Mouse (Mus musculus) adrenal gland (tissue): ENCODE data around the gene 1700023F06Rik.

Experiments
- intact Hi-C: fragments of 180-260 bp; cut with DNase I; formaldehyde crosslinking; loops from one replicate; pipeline ENCODE4 v1.15.1; 2025

Gene 1700023F06Rik

DNA sequence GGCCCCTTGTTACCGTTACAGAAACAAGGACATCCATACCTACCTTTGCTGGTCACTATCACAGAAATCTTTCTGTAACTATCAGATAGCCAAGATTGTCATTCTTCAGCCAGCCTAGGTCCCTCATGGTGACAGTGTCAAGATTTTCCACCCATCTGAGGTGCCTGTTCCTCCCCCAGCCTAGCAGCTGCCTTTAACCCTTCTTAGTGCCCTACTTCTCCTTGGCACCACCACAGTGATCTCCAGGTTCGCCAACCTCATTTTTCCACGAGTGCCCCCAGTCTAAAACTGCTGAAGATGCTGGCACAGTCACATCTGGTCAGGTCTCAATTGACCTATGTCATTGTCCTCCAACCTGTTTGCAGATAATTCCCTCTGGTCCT is 38.3 kb downstream of the 1700023F06Rik start:
- intact Hi-C loops, result loop anchor here (5.0 kb wide), 1 partner anchor 62 kb away; no protein-coding TSS in a partner anchor

DNA sequence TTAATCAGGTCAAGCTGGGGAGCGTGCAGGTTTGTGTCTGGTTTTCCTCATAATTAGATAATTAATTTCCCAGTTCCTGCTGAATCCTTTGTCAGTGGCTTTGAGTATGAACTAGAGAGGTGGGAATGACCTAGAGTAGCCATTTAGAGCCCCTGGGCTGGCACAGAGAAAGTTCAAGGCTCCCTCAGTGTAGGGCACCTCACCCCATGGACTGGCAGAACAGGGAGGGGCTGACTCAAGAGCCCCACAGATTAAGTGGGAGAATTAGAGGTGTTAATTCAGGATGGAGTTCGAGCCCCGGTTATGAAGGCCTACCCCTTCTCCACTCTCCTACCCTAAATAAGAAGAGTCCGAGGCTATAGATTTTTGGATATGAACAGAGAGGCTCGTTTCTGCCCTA is 38.7 kb downstream of the 1700023F06Rik start:
- intact Hi-C loops, result loop anchor here (2.0 to 5.0 kb wide), 2 partner anchors 63 to 157 kb away; no protein-coding TSS in a partner anchor

DNA sequence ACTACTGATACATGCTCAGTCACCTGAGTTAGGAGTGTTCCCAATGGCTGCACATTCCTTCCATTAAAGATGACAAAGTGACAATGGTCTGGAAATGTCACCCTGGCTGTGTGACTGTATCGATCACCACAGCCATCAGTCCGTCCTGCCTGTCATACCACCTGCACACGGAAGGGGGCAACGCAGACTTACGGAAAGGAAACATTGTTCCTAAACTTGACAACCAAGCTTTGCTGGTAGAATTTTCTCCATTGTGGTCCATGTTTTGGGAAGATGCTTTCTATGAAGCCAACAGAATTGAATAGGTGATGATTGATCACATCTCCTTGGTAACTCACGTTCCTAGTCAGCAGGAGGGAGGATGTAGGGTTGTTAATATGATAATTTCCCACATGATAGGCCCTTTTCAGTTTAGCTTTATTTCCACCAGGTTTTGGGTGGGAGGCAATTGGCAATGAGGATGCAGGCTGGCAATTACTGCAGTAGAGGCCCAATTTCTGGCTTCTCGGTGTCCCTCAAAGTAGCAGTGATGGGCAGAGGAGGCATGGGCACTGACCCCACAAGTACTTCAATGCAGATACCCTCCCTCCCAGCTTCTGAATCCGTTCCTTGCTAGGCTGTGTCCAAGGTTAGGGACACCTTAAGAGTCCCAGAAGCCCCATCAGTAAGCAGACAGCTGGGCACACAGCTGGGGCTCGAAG is 39.5 kb downstream of the 1700023F06Rik start:
- intact Hi-C loops, result loop anchor here (1.0 to 2.0 kb wide), 2 partner anchors 17 to 158 kb away; no protein-coding TSS in a partner anchor

DNA sequence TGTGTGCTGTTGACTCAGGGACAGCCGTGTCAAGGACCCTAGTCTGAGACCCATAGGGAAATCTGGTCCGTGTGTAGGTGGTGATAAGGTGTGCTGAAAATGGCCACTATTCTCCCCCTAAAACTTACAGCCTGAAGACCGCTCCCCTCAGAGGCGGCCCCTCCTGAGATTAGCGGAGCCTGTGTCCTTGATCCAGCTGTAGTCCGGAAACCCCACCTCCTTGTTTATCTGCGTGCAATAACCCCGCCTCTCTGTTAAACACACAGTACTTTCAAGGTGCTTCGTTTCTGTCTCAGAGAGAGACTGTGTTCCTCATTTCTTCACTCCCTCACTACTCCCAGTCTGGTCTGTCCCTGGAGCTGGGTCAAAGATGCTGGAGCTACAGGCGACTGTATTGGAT is 44.0 kb downstream of the 1700023F06Rik start:
- intact Hi-C loops, result no loop called here

DNA sequence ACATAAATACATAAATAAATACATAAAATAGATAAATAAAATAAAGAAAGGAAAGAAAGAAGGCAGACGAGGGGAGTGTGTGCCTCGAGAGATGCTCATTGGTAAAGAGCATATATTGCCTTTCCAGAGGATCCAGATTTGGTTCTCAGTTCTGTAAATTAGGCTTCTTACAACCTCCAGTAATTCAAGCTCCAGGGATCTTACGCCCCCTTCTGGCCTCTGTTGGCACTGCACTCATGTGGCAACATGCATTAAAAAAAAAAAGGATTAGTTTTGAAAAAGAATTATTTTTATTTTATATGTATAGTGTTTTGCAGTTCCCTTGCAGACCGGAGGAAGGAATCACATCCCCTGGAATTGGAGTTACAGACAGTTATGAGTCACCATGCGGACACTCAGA is 46.2 kb downstream of the 1700023F06Rik start:
- intact Hi-C loops, result no loop called here

DNA sequence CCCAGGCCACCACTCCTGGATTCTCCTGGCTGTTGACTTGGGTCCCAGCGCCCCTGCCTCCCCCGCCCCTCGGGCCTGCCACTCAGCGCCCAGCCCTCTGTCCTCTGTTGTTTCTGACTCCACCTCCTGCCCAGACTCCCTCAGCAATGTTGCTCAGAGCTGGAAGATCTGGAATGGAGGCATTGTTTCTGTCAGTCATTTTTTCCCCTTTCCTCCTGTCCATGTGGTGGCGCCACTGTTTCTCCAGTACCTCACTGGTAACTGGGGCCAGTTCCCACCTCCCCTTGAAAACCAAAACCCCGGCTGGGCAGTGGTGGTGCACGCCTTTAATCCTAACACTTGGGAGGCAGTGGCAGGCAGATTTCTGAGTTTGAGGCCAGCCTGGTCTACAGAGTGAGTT is 46.9 kb downstream of the 1700023F06Rik start:
- intact Hi-C loops, result no loop called here

DNA sequence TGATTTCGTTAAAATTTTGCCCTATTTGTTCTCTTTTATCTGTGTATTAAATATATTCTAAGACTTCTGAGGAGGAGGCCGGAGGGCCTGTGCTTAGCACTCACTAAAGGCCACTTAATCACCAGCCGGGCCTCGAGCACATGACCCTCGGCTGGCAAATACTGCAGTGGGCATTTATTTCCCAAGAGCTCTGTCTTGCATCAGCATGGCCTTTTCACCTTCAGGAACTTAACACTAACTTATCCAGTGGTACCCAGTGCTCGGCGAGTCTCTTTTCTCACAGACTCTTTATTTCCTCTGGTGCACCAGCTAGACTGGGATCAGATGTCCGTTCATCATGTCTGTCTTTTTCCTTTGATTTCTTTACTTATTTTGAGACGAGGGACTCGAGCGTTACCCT is 47.6 kb downstream of the 1700023F06Rik start:
- intact Hi-C loops, result no loop called here

DNA sequence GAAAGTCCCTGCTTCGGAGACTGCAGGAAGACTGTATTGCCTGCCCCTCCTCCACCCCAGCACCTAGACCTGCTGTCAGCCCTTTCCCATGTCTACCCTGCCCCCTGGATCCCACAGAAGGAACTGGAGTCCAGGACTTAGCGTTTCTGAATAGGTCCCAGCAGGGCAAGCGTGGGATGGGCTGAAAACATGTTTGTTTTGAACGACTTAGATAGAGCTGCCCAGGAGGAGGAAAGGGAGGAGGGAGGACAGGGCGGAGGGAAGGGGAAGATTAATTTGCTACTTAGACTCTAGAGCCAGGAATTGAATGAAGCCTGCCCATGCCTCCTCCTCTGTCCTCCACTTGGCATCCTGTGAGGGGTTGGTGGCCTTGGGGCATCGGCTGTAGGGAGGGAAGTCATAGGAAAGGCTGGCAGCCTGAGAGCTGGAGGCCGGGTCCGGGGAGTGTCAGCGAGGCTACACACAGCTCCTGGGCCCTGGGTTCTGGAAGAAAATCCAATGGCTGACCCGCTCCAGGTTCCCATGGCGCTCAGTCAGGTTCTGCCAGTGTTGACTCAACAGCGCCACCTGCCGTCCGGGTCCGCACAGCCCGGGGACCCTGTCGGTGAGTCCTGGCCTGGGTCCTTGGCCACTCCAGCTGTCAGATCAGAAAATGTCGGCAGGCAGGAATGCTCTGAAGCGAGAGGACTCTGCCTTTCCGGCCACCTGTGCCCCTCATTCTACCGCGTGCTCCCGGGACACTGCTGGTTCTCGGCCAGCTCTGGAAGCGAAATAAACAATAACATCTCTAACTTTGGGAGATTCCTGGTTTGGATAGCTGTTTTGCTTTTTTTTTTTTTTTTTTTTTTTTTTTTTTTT is 49.5 kb downstream of the 1700023F06Rik start:
- intact Hi-C loops, result loop anchor here (2.0 kb wide), 2 partner anchors 42 to 56 kb away; partner anchors contain the start of gene Hexim1

DNA sequence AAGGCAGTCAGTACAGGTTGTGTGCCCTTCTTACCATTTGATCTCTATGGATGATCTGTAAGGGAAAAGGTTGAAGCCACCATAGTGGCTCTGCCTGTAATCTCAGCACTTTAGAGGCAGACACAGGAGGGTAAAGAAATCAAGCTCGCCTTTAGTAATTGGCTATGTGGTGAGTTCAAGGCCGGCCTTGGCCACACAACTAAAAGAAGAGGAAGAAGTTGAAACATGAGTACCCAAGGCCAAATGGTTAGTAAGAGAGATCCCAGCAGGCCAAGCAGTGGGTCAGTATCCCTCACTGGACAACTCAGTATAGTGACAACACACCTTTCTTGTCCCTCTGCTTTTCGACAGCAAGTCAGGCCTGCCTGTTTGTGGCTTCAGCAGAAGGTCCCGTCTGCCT is 58.6 kb downstream of the 1700023F06Rik start:
- intact Hi-C loops, result no loop called here
